Mouse (Mus musculus) cerebral cortex, adult 2 months (tissue): Measurements from ENCODE around the gene Hdac9.

ENCODE experiments used
- WGBS: fragments of 180-500 bp; shearing (Covaris S2); methylation state at CpG from one replicate; pipeline ENCODE4 v1.1.7; 2018; 5-methylcytosine and 5-hydroxymethylcytosine counted together

Gene Hdac9

DNA sequence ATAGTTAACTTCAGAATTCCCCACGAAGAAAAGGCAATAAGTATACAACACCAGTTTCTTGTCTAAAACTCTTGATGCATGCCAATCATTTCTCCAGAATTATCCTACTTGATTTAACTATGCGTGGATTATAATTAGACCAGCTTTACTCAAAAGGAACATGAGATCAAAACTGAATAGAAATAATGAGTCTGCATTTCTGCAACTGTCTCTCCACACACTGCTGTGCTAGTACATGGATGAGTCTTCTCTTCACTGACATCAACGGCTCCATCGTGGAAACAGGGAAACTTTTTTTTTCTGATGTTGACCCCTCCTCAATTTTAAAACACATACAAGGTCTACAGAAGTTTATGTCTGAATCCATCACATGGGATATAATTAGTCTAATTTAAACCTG is 334.4 kb downstream of the Hdac9 start:
- WGBS, result 66% methylated on average over 4 of the region's 4 CpGs

DNA sequence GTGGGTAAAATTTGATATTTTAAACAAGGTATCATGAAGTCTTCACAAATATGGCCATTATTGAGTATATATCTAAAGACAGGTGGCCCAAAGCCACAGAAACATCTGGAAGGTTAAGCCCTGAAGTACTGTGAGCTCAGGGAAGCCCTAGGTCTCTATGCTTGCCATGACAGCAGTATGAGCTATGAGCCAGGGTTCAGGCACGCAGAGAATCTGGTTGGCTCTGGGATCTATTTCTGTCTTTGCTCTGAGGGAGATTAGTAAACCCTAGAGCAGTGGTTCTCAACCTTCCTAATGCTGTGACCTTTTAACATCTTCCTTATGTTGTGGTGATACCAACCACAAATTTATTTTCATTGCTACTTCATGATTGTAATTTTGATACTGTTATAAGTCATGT is 337.7 kb downstream of the Hdac9 start:
- WGBS, result 89% methylated on average over 1 of the region's 1 CpGs

DNA sequence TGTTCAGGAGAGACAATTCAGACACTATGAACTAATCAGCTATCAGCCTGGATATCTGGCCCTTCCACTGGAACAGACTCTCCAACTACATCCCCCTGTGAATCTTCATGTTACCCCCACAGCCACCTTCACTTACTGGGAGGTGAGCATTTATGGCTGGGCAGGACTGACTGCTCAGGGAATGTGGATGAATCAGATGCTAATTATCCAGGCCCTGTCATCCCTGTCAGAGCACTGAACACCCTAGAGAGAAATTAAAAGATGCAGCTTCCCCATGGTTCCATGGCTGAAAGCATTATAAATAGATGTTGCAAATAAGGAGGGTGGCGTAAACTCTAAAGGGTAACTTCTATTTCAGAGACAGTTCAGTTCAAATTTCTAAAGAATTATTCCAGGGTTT is 345.8 kb downstream of the Hdac9 start:
- WGBS, result 76% methylated on average over 1 of the region's 1 CpGs

- WGBS, result 64% methylated on average over 3 of the region's 3 CpGs
Measured at GRCm38 (mm10) chr12:34569472-34569871, 347.4 kb downstream of the Hdac9 start.

- WGBS, result 62% methylated on average over 3 of the region's 3 CpGs
Measured at GRCm38 (mm10) chr12:34569052-34569451, 347.8 kb downstream of the Hdac9 start.

GRCm38 (mm10) chr12:34562331-34562730 is 354.6 kb downstream of the Hdac9 start:
- WGBS, result 67% methylated on average over 2 of the region's 2 CpGs

DNA sequence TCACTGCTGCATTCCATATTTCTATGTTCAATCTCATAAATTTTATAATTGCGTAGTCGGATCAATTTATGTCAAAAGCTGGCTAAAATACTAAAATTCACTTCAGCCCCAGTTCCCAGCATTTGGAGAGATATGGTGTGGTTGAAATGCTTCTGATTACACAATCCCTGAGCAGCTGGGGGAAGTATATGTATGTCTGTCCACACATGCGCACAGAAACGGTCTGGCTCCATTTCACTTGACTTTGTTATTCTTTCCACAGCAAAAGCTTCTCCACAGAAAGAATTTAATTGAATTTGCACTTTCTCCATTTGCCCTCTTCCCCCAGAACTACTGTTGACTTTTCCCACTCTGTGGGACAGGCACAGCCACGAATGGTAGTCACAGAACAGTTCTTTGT is 357.9 kb downstream of the Hdac9 start:
- 76% methylated on average over 5 of the region's 5 CpGs for WGBS

GRCm38 (mm10) chr12:34550268-34550667 is 366.6 kb downstream of the Hdac9 start:
- 46% methylated on average over 9 of the region's 9 CpGs for WGBS

- 14% methylated on average over 3 of the region's 3 CpGs for WGBS
Measured at GRCm38 (mm10) chr12:34529165-34529545, 387.7 kb downstream of the Hdac9 start.

GRCm38 (mm10) chr12:34528201-34529164 is 388.4 kb downstream of the Hdac9 start:
- 12% methylated on average over 11 of the region's 11 CpGs for WGBS

DNA sequence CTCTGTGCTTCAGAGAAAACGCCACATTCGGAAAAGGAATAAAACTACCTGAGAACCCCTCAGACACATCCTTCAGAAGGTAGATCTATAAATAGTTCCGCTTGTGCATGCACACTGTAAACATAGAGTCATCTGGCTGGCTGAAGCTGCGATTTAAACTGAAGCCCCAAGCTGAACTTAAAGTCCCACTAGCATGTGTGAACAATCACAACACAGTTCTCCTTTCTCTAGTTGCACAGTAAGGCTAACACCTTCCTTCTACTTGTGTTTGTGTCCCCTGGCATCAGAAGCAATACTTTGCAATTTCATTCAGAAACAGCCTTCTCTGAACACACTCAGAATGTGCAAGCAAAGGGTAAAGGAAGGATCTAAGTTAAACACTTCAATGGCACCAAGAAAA is 389.1 kb downstream of the Hdac9 start:
- WGBS, result 26% methylated on average over 4 of the region's 4 CpGs

GRCm38 (mm10) chr12:34521468-34521867 is 395.4 kb downstream of the Hdac9 start:
- 68% methylated on average over 2 of the region's 2 CpGs for WGBS

DNA sequence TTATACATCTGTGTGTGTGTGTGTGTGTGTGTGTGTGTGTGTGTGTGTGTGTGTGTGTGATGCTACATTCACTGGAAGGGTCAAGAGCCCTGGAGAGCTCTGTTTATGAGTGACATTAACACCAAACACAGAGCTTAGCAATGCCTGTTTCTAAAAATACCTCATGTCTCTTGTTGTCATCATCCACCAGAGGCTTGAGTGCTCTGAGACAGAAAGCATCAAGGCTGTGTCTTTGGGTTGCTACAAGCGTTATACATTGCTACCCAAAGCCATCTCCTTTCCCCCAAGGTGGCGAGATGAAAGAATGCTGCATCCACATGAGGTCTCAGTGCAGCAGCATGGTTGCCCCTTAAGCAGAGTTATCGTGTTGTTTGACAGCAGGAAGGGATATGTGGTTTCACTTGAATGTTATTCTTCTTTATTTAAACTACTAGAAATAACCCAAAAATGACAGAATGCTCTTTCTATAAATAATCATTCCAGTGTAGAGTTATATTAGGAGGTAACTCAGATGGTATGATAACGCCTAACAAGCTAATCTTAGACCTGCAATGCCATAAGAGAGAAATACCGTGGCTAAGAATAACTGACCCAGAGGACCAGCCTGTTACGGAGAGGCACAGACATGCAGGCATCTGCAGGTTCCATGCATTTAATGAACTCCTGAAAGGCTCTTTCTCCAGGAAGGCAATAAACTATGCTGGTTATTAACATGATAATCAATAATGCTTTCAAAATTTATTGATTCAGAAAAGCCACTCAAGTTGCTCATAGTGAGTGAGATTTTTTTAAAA is 399.9 kb downstream of the Hdac9 start:
- 54% methylated on average over 6 of the region's 6 CpGs for WGBS

DNA sequence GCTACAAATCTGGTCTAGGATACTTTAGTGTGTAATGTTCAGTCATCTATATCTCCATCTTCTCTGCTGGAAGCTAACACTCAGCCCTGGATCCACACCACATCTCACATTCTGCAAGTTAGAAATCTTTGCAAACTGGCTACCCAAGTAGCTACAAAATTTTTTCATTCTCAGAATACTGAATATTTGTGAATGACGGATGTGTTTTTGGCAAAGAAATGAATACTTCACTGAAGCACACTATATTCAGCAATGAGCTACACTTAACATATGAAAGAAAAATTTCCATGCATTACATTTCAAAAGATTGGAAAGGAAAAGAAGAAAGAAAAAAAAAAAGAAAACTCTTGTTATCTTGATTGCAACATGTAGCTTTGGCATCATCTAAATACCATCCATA is 410.6 kb downstream of the Hdac9 start:
- 61% methylated on average over 1 of the region's 1 CpGs for WGBS

DNA sequence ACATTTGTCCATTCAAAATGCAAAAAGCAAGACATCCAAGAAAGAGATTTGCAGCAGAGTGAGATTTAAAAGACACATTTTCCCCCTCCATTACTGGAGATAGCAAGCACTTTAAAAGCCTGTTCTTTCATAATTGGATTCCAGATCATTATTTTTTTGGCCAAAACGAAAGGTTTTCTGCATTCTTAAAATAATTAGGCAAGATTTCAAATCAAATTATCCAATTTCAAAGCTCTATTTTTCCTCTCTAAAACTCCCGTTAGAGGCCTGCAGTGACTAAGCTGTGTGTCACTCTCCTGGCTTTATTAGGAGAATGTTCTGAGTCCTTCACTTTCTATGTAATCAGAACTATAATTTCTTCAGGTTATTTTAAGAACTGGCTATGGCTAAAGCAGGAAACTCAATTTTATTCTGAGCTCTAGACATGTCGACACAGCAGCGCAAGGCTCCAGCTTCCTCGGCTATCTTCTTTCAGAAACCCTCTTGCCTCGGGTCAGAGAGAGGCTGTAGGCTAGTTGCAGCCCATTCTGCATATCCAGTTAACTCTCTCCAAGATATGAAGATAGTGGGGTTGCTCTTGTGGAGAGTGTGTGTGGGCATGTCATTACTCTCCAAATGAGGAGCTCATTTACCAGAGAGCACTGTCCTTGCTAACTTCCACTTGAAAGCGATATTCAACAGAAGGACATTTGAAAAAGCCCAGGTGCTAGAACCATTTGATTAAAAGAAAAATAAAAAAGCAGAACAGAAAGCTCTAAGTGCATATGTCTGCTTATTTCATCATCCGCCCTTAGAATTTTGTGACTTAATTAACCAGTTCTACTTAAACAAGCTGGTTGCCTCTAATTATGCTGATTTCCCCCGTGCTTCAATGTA is 417.9 kb downstream of the Hdac9 start:
- 38% methylated on average over 9 of the region's 9 CpGs for WGBS

GRCm38 (mm10) chr12:34498331-34498730 is 418.6 kb downstream of the Hdac9 start:
- WGBS, result 42% methylated on average over 8 of the region's 8 CpGs

DNA sequence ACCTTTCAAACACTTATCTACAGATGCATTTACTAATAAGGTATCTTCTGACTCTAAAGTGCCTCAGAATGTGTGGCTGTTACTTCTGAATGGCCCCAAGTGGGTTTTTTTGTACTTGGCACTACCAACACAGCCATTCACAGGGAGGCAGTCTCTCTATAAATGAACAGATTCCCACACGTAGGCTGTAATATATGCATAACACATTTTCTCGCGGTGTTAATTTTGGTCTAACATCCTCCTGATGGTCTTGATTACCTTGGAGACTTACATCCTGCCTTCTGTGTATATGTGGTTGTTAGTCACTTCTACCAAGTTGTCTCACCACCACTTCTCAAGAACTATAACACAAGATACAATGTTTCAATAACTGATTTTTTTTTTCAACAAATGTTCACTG is 419.2 kb downstream of the Hdac9 start:
- WGBS, result 46% methylated on average over 3 of the region's 3 CpGs

GRCm38 (mm10) chr12:34495940-34496339 is 421.0 kb downstream of the Hdac9 start:
- 33% methylated on average over 3 of the region's 3 CpGs for WGBS

DNA sequence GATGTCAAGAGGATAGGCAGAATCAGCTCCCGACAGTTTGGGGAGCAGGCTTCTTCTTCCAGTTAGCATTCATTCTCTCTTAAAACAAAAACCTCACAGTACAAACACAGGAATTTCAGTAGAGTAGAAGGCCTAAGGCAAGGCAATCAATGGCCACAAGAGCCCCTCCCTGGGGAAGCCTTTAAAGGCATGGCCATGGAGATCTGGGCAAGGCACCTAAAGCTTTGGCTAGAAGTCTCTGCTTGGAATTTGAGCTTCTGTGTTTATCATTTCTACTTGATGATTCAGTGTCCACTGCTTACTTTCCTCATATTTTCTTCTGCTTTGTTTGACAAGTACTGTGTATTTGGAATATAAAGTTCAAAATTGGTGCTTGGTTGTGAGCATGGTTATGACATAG is 429.2 kb downstream of the Hdac9 start:
- 81% methylated on average over 1 of the region's 1 CpGs for WGBS

DNA sequence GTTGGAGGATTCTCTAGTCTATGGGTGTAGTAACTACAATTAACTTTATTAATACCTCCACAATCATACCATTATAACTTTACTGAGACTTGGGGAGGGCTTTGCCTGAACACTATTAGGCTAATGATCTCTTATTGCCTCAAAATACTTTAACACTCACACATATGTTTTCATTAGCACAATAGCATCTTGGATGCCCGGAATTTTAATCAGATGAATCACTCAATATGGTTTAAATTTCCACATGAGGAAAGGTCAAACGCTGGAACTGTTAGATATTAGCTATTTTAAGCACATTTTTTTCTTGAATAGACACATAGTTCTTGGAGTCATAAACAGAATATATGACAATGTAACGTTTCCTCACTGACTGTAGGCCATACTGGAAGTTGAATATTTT is 429.9 kb downstream of the Hdac9 start:
- 67% methylated on average over 3 of the region's 3 CpGs for WGBS

DNA sequence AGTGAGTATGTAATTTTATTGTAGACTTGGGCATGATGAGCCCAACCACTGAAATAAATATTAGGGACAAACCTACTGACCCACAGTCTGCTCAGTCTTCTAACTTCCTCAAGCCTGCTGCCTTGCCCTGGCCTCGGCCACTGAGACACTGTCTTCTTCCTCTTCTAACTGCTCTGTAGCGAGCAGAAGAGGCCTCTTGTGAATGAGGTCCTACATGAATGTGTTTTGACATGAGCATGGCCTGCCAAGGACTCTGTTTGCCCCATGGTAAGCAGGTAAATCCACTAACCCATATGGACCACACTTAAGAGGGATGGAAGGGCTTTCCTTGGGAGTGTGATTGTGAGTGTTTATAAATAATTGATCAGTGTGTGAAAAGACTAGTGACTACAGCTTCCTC is 430.9 kb downstream of the Hdac9 start:
- WGBS, result 94% methylated on average over 2 of the region's 2 CpGs

DNA sequence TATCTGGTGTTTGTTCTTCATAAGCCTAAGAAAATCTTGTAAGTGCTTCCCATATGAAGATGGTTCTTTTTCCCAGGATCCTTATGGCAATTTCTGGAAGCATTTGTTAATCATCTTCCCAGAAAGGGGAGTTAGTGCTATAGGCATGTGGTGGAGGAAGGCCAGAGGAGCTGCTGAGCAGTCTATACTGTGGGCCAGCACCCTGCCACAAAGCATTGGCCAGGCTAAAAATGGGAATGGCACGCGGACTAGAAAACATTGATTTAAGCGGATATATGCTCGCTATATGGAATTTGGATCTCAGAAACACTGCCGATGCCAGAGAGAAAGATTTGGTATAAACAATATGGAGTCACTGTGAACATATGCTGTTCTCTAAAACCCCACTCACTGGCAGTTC is 435.2 kb downstream of the Hdac9 start:
- WGBS, result 72% methylated on average over 5 of the region's 5 CpGs
